Mouse (Mus musculus): ENCODE measurements around the gene Tox2. TPM values are rescaled to one million over a fixed set of nuclear protein-coding genes. Genes with fewer than 3 reads are reported as not detected.

The Tox2 gene
- polyA plus RNA-seq, 1 experiment, result 0.67 TPM

DNA sequence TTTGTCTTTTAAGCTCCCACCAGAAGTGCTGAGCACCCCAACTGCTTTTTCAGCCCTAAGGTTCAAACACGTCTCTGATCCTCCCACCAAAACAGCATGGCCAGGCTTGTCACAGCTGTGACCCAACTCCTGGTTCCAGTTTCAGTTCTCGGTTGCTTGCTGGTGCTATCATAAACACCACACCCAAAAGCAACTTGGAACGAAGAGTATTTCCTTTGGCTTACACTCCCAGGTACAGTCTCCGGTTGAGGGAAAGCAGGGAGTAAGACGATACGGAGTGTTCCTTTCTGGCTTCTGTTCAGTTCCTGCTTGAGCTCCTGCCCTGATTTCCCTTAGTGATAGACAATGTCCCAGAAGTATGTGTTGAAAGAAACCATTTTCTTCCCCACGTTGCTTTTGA, 26.4 kb upstream of the Tox2 start:
- Histone ChIP-seq H3K27ac (ENCODE audit: control insufficient read depth, insufficient read depth, low read depth, low read length, poor library complexity) (no peak overlapping the region), H3K4me1 (ENCODE audit: control insufficient read depth, insufficient read depth, low read length) (no peaks in the 10 kb centered on the region; the same call in 1 of the 2 replicates), H3K4me3 (replicated peaks; ENCODE audit: control insufficient read depth, low read depth, low read length) (no peak overlapping the region)
- 55% methylated on average over 7 of the region's 7 CpGs for whole genome bisulfite sequencing
- TF ChIP-seq CTCF (IDR thresholded peaks at IDR 0.05; ENCODE audit: control insufficient read depth, insufficient read depth, low read length), result no peak
- TF ChIP-seq POLR2A (IDR thresholded peaks at IDR 0.05; ENCODE audit: borderline replicate concordance, control insufficient read depth, low read depth, low read length), result no peak

DNA sequence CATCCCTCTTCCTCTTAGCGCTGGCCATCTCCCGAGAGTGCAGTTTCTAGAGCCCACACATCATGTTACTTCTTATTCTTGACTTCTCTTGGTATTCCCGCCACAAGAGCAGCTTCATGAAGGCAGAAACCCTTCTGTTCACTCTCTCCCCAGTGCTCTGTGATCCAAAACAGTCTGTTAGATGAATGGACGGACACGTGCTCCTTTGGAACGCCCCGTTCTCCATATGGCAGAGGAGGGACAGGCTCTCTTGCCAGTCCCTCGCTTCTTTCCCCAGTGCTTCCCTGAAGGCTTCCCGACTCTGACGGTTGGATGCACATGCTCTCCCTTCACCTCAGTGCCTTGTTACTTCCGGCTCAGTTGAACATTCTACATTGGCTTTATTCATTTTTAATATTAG, 15.4 kb upstream of the Tox2 start:
- no peak for TF ChIP-seq POLR2A (IDR thresholded peaks at IDR 0.05; ENCODE audit: borderline replicate concordance, control insufficient read depth, low read depth, low read length)
- TF ChIP-seq CTCF (IDR thresholded peaks at IDR 0.05; ENCODE audit: control insufficient read depth, insufficient read depth, low read length), result no peak
- no peak overlapping the region for H3K27ac ChIP-seq (ENCODE audit: control insufficient read depth, insufficient read depth, low read depth, low read length, poor library complexity)
- H3K4me1 ChIP-seq (ENCODE audit: control insufficient read depth, insufficient read depth, low read length), result no peaks in the 10 kb centered on the region
- WGBS, result 74% methylated on average over 11 of the region's 11 CpGs
- H3K4me3 ChIP-seq (replicated peaks; ENCODE audit: control insufficient read depth, low read depth, low read length), result no peak overlapping the region

DNA sequence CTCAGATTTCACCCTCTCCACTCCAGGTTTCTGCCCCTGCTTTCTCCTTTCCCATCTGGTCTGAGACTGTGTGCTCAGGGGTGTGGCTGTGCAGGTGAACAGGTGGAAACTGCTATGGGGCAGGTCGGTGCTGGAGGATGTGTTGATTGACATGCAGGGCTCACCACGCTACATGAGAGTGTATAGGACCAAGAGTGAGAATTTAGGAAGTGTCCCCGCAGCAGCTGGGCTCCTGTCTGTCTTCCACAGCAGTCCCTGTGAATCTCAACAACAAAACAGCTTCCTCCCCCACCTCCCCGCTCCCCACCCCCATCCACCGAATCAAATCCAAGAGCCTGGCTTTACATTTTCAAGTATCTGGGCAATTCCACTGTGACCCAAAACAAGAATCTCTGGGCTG, 13.3 kb upstream of the Tox2 start:
- H3K27ac ChIP-seq (ENCODE audit: control insufficient read depth, insufficient read depth, low read depth, low read length, poor library complexity), result no peak overlapping the region
- no peak overlapping the region for H3K4me3 ChIP-seq (replicated peaks; ENCODE audit: control insufficient read depth, low read depth, low read length)
- TF ChIP-seq CTCF (IDR thresholded peaks at IDR 0.05; ENCODE audit: control insufficient read depth, insufficient read depth, low read length) (no peak), POLR2A (IDR thresholded peaks at IDR 0.05; ENCODE audit: borderline replicate concordance, control insufficient read depth, low read depth, low read length) (no peak)
- WGBS, result 27% methylated on average over 5 of the region's 5 CpGs
- no peaks in the 10 kb centered on the region for H3K4me1 ChIP-seq (ENCODE audit: control insufficient read depth, insufficient read depth, low read length)

DNA sequence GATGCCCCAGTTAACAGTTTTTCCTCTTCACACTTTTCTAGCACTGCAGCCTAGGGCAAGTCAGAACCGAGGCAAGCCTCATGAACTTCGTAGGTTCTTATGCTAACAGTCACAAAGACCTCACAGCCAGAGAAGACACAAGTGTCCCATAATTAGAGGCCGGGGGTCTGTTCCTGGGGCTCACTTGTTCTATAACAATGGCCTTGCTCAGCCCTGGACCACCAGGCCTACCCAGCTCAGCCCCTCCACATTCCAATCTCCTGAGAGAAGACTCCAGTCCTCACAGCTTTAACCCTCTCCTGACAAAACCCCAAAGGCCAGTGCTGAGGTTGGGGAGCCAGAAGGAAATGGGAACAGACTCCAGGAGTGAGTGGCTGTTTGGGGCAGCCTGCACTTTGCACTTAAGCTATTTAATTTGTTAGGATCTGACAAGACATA, 12.9 kb upstream of the Tox2 start:
- WGBS, result 61% methylated on average over 3 of the region's 3 CpGs
- Histone ChIP-seq H3K27ac (ENCODE audit: control insufficient read depth, insufficient read depth, low read depth, low read length, poor library complexity) (no peak overlapping the region), H3K4me1 (ENCODE audit: control insufficient read depth, insufficient read depth, low read length) (no peaks in the 10 kb centered on the region), H3K4me3 (replicated peaks; ENCODE audit: control insufficient read depth, low read depth, low read length) (no peak overlapping the region)
- no peak for TF ChIP-seq CTCF (IDR thresholded peaks at IDR 0.05; ENCODE audit: control insufficient read depth, insufficient read depth, low read length)
- TF ChIP-seq POLR2A (IDR thresholded peaks at IDR 0.05; ENCODE audit: borderline replicate concordance, control insufficient read depth, low read depth, low read length), result no peak

DNA sequence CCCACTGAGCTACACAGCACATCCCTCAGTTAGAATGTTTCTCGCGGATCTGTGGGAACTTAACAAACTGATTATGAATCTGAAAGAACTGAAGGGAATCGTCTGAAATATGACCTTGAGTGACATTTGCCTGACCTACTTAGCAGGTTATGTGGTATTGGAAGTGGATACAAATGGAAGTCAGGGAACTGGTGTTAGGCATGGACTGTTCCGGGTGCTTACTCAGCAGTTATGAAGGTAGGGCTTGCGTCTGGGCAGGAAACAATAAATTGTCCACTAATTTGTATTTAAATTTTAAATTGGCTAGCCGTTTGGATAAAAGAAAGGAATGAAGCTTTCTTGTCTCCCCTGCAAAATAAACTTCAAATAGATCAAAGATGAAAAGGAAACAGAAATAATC, 10.4 kb upstream of the Tox2 start:
- Histone ChIP-seq H3K27ac (ENCODE audit: control insufficient read depth, insufficient read depth, low read depth, low read length, poor library complexity) (no peak overlapping the region), H3K4me1 (ENCODE audit: control insufficient read depth, insufficient read depth, low read length) (no peaks in the 10 kb centered on the region), H3K4me3 (replicated peaks; ENCODE audit: control insufficient read depth, low read depth, low read length) (no peak overlapping the region)
- WGBS, result 75% methylated on average over 6 of the region's 6 CpGs
- TF ChIP-seq POLR2A (IDR thresholded peaks at IDR 0.05; ENCODE audit: borderline replicate concordance, control insufficient read depth, low read depth, low read length), result no peak

DNA sequence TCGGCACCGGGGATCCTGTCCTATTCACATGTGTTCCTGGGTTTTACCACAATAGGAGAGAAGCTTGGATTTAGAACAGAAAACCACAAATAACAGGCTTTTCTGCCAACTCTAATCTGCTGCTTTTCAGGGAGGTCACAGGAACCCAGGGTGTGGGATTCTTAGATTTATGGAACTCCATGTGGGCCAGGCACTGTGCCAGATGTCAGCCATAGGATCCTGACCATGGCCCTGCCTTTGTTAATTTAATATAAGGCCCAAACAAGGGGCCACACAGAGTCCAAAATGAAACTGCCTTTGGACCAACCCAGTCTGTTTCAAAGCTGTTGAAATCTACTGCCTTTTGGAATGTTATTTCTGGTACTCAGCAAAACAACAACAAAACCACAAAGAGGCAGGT, 8.9 kb upstream of the Tox2 start:
- Histone ChIP-seq H3K4me1 (ENCODE audit: control insufficient read depth, insufficient read depth, low read length) (no peaks in the 10 kb centered on the region), H3K4me3 (replicated peaks; ENCODE audit: control insufficient read depth, low read depth, low read length) (no peak overlapping the region), H3K27ac (ENCODE audit: control insufficient read depth, insufficient read depth, low read depth, low read length, poor library complexity) (no peak overlapping the region)
- TF ChIP-seq CTCF (IDR thresholded peaks at IDR 0.05; ENCODE audit: control insufficient read depth, insufficient read depth, low read length), result no peak
- no peak for TF ChIP-seq POLR2A (IDR thresholded peaks at IDR 0.05; ENCODE audit: borderline replicate concordance, control insufficient read depth, low read depth, low read length)
- 63% methylated on average over 2 of the region's 2 CpGs for WGBS

DNA sequence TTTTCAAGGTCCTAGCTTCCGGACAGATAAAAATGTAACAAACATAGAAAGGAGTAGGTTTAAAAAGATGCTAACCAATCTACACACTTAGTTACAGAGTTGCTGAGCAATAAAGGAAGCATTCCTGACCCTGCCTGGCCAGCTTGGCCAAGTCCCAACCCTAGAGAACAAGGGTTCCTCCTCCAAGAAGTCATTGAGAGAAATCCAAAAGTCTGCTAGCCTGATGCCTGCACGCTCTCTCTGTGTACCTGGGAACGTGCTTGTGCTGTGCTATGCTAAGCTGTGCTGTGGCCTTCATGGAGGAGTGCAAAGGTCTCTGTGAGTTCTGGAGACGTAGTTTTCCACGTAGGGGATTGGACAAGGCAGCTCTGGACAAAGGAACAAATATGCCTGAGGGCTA, 8.4 kb upstream of the Tox2 start:
- 78% methylated on average over 5 of the region's 5 CpGs for WGBS
- TF ChIP-seq CTCF (IDR thresholded peaks at IDR 0.05; ENCODE audit: control insufficient read depth, insufficient read depth, low read length), result no peak
- no peak for TF ChIP-seq POLR2A (IDR thresholded peaks at IDR 0.05; ENCODE audit: borderline replicate concordance, control insufficient read depth, low read depth, low read length)
- H3K4me1 ChIP-seq (ENCODE audit: control insufficient read depth, insufficient read depth, low read length), result no peaks in the 10 kb centered on the region

DNA sequence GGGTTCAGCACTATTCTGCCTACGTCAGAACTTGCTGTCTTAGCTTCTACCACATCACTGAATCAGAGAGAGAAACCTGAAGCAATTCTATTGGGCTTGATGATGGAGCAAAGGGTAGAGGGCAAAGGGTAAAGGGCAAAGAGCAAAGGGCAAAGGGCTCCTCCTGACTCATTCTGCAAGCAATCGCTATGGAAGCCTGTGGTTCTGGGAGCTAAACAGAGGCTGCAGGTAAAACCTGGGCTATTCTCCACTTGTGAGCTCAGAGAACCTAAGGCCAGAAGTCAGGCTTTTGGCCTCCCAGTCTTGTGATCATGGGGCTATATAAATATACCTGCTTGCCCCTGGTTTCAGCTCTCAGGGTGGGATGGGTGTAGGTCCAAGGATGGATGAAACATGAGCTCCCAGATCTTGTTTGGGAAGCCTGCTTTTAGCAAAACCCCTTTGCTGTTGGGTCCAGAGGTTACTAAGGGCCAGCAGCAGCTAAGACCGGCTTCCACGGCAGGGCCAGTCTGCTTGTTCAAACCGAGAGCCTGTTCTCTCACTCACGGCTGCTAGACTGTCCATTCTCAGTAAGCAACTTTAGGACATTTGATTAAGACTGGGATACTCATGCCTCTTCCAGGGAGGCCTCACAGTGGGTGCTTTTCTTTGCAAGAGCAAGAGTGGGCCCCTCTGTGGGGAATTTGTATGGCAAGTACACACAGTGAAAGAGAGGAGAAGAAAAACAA, 7.7 kb upstream of the Tox2 start:
- 82% methylated on average over 6 of the region's 6 CpGs for WGBS
- H3K4me1 ChIP-seq (ENCODE audit: control insufficient read depth, insufficient read depth, low read length), result no peaks in the 10 kb centered on the region
- no peak overlapping the region for H3K4me3 ChIP-seq (replicated peaks; ENCODE audit: control insufficient read depth, low read depth, low read length)
- TF ChIP-seq POLR2A (IDR thresholded peaks at IDR 0.05; ENCODE audit: borderline replicate concordance, control insufficient read depth, low read depth, low read length) (no peak), CTCF (IDR thresholded peaks at IDR 0.05; ENCODE audit: control insufficient read depth, insufficient read depth, low read length) (no peak)
- no peak overlapping the region for H3K27ac ChIP-seq (ENCODE audit: control insufficient read depth, insufficient read depth, low read depth, low read length, poor library complexity)

More for the DNA sequence above, 8.4 kb upstream of the Tox2 start:
- H3K4me3 ChIP-seq (replicated peaks; ENCODE audit: control insufficient read depth, low read depth, low read length), result no peak overlapping the region
- H3K27ac ChIP-seq (ENCODE audit: control insufficient read depth, insufficient read depth, low read depth, low read length, poor library complexity), result no peak overlapping the region

DNA sequence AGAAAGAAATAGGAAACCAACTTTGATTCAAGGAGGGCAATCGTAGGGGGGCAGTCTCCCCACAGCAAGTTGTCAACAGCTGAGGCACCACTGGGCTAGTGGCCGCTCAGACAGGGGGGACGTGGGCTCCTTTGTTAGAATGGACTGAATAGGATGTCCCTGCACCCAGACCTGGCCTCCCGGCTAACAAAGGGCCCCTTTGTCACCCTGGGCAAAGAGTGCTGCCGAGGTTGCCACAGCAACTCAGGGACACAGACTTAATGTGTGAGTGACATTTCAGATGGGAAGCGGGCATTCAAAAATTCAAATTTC, 7.1 kb upstream of the Tox2 start:
- Histone ChIP-seq H3K4me1 (ENCODE audit: control insufficient read depth, insufficient read depth, low read length) (no peaks in the 10 kb centered on the region), H3K4me3 (replicated peaks; ENCODE audit: control insufficient read depth, low read depth, low read length) (no peak overlapping the region), H3K27ac (ENCODE audit: control insufficient read depth, insufficient read depth, low read depth, low read length, poor library complexity) (no peak overlapping the region)
- WGBS, result 61% methylated on average over 6 of the region's 6 CpGs
- no peak for TF ChIP-seq CTCF (IDR thresholded peaks at IDR 0.05; ENCODE audit: control insufficient read depth, insufficient read depth, low read length)
- TF ChIP-seq POLR2A (IDR thresholded peaks at IDR 0.05; ENCODE audit: borderline replicate concordance, control insufficient read depth, low read depth, low read length), result no peak
